Mouse (Mus musculus) spleen, postnatal 14 days (tissue): ENCODE results near the gene Orai1.

Experiments
- DNase-seq, 2 experiments: peaks; one replicate each; pipeline ENCODE4 v3.0.0; 2021 to 2022; ENCODE audit warnings: low spot score in 2 of 2

The Orai1 gene

DNA sequence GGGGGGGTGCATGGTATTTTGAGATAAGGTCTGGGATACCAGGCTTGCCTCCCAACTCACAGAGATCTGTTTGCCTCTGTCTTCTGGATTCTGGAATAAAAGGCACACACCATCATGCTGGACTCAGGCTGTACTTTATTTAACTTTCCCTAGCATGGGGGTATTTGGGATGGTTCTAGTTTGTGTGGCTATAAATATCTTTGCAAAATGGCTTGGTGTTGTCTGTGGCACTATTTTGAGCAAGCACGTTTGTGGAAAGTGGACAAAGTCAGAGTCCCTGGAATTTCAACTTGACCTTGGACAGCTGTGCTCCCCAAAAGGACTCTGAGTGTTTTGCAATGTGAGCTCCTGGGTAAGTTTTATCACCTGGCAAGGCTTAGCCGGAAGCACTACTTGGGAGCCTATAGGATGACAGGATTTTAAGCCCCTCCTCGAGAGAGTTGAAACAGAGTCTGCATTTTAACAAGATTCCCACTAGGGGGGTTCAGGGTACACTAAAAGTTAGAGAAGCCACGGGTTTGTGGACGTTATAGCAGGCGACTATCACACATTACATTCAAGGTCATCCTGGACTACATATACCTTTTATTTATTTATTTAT is 52.6 kb downstream of the Orai1 start:
- no peak for DNase-seq

DNA sequence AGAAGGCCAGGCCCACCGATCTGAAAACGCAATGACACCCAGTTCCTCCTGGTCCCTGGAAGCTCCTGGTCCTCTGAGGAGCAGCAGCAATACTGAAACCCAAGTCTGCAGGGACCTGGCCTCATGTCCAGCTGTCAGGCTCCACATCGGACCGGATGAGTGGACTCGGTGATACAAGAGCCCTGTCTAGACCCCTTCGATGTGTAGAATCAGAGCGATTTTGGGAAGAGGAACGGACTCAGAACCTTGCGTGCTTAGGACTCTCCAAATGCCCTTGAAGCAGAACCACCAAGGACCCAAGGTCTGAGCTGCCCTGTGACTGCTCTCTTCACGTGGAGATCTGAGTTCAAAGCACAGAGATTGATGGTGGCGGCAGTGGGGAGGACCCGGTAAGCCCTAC is 53.2 kb downstream of the Orai1 start, which contains the start of gene Tmem120b:
TSS of gene Tmem120b (plus strand) at position 301 of the 400 bp plus-strand sequence.
- no peak for DNase-seq

DNA sequence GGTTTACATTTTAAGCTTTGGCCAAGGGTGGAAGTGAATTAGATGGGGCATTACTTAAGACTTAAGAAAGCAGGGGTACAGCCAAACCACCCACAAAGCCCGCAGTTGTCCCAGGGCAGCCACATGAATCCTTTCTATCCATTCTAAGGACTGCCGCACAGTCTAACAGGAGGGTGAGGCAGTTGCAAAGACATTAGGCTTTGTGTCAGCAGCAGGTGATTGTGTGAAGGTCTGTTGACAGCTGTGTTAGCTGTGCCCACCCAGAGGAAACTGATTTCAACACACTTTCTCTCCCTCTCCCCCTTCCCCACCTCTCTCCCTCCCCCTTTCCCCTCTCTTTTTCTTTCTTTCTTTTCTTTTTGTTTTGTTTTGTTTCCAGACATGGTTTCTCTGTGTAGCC is 53.8 kb downstream of the Orai1 start:
- DNase-seq = no peak

DNA sequence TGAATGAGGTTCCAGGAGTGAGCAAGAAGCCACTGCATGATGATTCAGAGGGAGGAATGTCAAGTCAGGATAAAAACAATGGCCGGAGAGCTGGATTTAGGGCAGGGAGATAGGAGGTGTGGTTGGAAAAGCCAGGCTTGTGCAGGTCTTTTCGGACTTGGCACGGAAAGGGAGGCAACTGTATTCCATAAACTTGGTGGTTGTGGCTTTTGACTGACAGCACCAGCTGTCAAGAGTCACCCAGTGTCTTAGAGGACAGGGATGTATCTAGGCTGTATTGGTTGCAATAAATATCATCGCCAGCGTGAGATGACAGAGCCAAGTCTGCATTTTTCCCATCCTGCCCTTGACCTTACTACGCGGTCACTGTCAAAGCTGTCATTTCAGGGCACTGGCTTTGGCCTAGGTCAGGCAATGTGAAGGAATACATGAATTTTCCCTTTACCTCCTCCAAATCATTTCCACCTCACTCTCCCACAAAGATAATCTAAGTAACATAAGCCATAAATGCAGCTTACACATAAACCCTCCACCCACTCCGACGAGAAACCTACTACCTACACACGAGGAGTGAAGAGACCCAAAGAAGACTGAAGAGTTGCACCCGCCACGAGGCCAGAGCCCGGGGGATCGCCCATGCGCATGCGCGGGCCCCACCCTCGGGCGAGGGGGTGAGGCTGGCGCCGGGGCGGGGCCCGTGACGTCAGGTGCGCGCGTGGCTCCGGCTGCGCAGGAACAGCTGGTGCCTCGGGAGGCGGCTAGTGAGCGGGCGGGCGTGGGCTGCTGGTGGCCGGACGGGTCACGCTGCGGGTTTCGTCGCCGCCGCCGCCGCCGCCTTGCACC is 60.9 kb downstream of the Orai1 start:
- DNase-seq = peak; percentile 91 to 96

DNA sequence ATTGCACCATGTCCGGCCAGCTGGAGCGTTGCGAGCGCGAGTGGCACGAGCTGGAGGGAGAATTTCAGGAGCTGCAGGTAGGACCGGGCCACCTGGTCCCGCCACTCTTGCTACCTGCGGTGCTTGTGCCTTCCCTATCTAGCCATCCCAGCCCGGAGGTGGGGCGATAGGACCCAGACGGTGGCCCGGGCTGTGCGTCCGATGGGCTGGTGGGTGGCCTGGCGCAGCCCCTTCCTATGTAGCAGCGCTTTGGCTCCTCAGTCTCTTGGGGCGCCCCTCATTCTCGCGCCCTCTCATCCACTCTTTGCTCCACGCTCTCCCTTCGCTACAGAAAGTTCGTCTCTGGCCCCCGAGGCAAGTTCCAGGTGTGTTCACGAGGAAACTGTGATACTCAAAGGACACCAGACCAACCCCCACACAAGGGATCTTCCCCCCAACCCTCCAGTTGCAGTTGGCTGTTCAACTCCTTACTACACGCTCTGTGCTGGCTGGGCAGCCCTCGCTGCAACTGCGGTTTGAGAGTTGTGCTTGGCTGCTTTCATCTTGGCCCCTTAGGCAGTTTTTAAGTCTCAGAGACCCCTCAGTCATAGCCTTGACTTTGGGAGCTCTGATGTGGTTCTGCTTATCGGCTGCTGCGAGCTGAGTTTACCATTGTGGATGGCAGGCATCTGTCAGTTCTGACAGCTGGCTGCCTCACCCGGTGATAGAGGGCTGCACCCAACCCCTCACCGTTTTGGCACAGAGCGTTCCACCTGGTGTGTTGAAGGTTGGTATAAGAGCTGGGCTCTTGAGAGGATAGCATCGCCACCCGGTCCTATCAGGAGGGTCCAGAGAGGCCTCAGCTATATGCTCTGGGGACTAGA is 61.8 kb downstream of the Orai1 start:
- DNase-seq = peak in 1 of 2 experiments; percentile 28

DNA sequence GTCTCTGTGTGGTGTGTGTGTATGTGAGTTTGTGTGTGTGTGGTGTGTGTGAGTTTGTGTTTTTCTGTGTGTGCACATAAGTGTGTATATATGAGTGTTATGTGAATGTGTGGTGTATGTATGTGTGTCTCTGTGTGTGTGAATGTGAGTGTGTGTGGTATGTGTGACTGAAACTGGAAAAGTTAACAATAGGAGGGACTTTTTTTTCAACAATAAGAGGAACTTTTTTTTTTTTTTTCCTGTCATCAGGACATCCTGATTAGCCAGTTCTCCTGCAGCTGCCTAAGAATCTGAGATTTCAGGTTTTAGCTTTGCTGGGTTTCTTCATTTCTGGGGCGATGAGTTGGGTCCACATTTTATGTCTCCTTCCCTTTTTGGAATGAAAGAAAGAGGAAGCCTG is 64.7 kb downstream of the Orai1 start:
- no peak for DNase-seq

DNA sequence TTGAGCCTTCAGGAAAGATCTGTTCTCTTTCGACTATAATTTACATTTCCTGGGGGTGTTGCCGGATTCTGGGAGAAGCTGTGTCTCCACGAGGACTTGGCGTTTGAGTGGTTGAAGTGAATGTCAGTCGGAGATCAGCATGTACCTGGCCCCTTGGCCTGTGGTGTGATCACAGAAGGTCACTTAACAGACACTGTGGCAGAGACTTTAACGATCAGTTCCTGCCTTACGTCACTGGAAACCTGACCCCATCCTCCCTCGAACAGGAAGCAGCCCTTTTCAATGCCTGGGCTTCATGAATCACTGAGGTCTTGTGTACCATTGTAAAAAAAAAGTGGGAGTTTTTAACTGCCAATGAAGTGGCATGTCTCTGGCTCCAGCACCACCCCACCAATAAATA is 65.2 kb downstream of the Orai1 start:
- DNase-seq = no peak
